Mouse (Mus musculus) neutrophil, adult 5-6 weeks (primary cell): Measurements from ENCODE around the gene Atp8a1. TPM values are rescaled to one million over a fixed set of nuclear protein-coding genes. Genes with fewer than 3 reads are reported as not detected.
"Not testable (repeated sequence)": the region's sequence is repeated elsewhere in the genome, so short reads cannot be mapped to it uniquely, and the experiment has no call there.

Source experiments
- ATAC-seq: fragments of 151-379, 151-347 bp; 2 replicates; pipeline ENCODE4 v1.8.0; 2017; ENCODE audit warnings: mild to moderate bottlenecking, moderate TSS enrichment; ENCODE audit not compliant: insufficient number of reproducible peaks, poor library complexity, low FRiP score, severe bottlenecking; ENCODE audit errors: extremely low read depth
- total RNA-seq: library from RNA; stranded (forward); fragments of 200-1000 nt; gene quantifications from 2 replicates; pipeline ENCODE4 v1.2.3, GENCODE M21; 2017

Atp8a1 gene
- total RNA-seq, 1 experiment from 2014 or later: 86.7 TPM

DNA sequence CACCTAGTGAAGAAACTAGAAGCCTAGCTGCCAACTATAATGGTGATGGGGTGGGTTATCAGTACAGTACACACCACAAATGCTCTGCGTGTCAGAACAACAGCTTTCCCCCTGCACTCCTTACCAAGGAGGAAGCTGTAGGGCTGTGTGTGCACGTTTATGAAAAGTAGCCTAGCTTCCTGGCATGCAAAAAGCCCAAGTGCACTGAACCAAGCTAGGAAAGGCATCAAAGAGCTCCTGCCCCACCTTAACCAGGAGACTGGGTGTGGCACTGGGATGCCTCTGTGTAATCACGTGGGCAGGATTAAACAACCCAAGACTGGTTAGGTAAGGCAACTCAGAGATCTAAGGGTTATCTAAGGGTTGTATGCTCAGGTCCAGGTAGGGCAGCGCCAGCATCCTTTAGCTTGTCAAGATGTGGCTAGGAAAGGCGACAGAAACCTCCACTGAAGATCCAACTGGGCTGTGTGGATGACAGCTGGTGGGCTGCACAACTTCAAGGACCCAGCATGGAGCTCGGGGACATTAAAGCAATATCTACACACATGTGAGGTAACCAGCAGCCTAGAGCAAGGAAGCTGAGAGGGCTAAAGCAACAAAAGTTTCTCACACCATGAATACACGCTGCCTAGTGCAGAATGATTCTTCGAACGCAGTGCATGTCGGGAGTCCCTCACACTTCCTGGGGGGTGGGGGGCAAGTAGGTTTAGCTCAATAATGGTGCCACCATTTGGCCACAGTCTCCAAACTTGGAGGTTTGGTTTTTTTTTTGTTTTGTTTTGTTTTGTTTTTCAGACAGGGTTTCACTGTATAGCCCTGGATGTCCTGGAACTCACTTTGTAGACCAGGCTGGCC is 15.7 kb downstream of the Atp8a1 start:
- peak; percentile 66 for ATAC-seq

DNA sequence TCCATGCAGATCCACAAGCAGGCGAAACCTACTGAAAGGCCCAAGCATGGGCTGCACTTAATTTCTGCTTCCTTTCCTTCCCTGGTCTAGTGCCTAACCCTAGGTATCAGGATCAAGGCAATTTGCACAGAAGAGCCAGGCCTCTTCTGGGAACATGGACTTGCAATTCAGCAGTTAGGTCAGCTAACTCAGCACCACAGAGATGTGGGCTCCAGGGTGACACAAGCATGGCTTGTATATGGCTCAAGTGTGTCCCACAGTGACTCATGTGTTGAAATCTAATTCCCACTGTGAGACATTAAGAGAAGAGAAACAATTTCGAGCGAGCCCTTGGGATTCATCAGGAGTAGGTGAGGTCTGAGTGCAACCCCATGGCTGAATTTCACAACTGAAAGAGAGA is 18.9 kb downstream of the Atp8a1 start:
- no peak for ATAC-seq

DNA sequence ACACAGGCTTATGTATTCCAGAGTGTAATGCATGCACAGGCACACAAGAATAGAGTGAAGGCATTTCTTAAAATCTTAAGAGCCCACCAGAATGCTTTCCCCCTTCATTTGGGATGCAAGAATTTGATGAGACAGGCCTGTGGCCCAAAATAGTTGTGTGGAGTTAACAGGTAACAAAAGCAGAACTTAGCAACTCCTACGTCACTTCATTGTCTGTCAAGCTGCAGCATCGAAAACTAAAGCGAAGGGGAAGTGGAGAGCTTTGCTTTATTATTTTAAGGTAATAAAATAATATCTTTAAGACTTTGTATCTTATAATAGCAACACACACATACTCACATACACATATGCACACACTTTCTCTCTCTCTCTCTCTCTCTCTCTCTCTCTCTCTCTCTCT is 20.3 kb downstream of the Atp8a1 start:
- peak; percentile 62 for ATAC-seq

DNA sequence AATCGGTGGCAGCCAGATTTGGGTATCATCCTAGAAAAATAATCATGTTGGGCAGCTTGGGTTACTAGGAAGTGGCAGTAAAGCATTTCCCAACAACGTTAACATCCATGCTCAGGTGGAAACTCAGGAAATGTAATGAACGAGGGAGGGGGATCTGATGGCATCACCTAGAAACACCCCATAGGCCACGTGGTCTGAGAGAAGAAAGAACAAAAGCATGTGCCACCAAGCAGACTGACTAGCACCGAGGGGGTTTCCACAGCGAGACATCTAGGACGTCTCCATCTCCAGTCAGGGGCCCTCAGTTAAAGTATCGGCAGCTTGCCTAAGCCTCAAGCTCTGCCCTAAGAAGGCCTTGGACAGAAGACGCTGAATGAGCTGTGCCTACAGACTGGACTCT is 21.0 kb downstream of the Atp8a1 start:
- ATAC-seq: no peak

DNA sequence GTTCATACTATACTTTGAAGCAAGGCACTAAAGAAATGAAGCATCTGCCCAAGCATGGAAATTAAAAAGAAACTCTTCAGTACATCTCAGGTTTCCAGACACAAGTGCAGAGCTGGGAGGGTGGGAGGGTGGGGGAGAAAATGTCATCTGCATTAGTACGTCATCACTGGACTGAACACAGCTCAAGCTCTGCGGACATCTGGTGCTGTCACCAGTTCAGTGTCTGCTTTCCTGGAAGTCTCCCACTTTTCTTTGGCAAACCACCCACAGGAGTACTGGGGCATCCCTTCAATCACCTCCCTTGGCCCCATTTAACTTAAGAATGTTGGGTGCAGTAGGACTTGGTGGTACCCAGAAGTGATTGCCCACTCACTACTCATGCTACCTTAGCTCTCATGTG is 22.6 kb downstream of the Atp8a1 start:
- no peak for ATAC-seq

DNA sequence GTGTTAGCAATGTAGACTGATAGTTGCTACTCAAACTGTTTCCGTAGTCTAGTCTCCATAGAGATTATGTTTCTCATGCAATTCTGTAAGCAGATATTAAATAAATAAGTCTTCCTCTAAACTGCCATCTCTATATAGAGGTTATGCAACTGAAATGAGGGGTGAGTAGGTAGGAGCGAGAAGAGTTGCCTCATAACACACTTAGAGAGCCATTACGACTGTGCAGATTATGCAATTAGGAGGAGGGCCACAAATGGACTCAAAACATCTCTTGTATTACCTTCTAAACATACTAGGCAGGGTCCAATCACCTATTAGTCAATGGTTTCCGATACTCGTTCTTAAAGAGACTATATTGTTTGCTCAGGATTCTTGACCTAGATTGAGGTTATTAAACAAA is 23.5 kb downstream of the Atp8a1 start:
- peak; percentile 34; the same call in 1 of the 2 replicates for ATAC-seq

DNA sequence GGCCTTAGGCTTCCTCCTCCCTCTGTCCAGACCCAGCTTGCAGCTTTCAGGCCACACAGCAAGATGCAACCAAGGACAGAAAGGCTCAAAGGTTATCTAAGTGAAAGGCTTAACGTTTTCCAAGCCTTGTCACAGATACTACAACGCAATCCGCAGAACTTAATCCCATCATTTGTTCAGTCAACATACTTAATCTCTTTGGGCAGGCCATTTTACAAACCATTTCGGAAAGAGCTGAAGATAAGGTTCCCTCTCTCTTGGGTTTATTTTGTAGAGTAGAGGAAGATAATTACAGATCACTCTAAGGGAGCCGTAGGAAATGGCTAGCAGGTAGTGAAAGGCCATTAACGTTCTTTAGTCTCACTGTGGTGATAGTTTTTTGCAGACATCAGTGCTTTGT is 24.6 kb downstream of the Atp8a1 start:
- ATAC-seq: no peak

DNA sequence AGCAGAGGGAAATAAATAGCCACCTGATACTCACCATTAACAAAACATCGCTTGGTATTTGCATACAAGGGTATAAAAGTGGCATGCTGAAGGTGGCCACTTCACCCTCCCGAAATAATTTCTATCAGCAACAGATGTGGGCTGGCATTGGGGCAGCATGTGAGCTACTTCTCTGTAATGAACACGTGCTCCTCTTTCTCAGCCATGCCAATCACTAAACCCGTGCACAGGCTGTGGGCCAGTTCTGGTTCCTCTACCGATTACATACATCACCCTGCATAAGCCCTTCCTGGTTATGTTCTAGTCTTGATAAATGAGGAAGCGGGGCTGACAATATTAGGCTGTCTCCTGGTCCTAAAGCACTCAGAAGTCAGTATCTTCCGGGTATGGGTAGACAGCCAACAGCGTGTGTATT is 25.2 kb downstream of the Atp8a1 start:
- ATAC-seq: peak; percentile 83

DNA sequence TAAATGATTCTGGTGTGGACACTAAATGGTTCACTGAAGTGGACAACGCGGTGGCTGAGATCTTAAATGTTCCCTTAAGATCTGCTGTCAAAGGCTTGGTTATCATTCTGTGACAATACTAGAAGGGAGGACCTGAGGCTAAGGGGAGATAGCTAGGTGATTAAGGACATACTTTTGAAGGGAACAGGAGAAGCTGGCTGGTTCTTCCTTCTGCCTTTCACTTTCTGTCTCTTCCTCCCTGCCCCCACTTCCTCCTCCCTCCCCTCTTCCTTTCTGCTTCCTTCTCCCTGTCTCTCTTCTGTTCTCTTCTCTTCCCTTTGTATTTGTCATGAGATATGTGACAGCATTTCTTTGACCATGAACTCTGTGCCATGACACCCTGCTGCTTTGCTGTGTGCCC is 26.0 kb downstream of the Atp8a1 start:
- ATAC-seq: no peak

DNA sequence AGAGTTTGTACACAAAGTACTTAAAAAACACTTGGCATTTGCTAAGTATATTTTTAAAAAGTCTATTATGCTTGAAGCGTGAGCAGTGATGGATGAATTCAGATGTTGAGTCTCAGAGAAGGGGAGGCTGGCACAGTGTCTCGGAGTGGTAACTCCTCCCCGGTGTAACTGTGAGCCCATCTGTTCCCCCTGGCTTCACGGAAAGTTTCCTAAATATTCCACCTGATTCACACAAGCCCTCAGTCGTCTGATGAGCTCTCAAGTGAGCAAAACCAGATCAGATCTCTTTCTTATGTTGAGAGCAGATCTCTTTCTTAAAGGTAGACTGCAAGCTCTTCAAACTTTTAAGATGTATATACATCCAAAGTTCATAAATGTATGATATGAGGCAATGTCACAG is 27.8 kb downstream of the Atp8a1 start:
- ATAC-seq: no peak

DNA sequence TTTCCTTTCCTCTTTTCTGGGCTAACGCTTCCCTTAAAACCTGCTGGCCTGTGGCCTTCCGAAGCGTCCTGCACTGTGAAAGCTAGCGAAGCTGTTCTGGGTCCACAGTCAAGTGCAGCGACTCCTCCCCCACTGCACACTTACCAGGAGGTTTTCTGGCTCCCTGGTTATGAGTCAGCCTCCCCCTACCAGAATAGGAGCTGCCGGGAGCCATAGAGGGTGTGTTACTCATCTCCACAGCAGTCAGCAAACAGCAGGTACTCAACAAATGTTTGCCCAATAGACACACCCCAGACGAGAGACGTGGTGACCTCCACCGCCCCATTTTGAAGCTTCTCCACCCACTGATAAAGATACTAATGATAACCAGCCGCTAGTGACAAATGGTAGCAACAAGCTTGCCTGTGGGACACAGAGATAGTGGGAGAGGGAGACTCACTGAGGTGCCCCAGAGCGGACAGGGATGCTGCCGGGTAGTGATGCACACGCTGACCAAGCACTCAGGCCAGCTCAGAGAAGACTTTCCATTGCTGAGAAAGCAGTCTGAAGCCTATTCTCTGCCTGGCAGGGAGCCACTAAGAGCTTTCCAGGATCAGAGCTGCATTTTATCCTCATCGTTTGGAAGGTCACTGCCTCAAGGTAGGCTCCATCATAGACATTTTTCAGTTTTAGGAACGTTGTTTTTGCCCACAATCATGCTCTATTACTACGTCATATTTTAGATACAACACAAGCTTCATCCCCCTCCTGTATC is 31.5 kb downstream of the Atp8a1 start:
- peak; percentile 67 for ATAC-seq

DNA sequence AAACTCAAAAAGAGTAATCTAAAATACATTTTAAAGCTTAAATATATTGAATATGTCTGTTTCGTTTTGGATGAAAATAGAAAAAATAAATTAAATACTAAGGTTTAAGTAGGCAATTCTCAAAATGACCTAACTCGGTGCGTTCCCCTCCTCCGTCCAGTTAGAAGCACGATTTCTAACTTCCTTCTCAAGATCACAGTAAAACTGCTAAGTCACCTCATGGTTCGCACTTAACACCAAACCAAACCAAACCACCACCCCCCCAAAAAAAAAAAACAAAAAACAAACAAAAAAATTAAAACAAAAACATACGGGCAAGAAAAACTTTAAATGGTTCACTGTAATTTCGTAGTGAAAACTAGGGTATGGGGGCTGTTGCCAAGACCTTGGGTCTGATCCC is 32.2 kb downstream of the Atp8a1 start:
- ATAC-seq: not testable (repeated sequence)

DNA sequence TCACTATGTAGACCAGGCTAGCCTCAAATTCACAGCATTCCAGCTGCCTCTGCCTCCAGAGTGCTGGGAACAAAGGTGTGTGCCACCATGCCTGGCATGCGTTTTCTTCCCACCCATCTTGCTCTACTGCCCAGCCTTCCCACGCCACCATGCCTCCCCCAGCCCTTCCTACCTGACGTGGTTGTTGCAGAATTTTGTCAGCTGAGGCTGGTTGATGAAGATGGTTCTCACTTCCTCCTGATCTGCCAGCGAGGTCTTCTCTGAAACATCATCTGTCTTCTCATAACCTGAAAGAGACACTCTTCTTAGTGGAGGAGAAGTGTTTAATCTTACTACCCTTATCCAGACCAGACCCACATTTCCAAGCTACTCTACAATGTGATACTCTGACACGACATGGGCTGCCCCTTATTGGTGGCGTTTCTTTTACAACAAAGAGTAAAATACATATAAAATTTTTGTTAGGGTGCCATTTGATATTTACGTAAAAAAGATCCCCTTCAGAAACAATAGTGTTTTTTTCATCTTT is 32.7 kb downstream of the Atp8a1 start:
- ATAC-seq: no peak

DNA sequence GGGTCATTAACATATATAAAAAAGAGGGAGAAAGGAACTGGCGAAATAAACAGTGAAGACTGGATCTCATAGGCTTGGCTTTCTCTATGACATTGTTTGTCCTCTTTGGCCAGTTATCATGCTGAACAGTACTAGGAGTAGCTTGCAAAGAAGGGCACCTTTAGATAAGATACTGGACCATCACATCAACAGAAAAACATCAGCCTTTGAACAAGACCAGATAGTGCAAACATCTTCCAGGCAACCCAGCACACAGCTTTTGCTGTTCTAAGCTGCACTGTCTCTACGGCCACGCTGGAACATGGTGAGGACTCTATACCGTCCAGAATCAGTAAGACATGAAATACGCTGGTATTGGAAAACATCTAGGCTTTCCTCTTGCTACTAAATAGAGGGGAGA is 33.9 kb downstream of the Atp8a1 start:
- no peak for ATAC-seq

DNA sequence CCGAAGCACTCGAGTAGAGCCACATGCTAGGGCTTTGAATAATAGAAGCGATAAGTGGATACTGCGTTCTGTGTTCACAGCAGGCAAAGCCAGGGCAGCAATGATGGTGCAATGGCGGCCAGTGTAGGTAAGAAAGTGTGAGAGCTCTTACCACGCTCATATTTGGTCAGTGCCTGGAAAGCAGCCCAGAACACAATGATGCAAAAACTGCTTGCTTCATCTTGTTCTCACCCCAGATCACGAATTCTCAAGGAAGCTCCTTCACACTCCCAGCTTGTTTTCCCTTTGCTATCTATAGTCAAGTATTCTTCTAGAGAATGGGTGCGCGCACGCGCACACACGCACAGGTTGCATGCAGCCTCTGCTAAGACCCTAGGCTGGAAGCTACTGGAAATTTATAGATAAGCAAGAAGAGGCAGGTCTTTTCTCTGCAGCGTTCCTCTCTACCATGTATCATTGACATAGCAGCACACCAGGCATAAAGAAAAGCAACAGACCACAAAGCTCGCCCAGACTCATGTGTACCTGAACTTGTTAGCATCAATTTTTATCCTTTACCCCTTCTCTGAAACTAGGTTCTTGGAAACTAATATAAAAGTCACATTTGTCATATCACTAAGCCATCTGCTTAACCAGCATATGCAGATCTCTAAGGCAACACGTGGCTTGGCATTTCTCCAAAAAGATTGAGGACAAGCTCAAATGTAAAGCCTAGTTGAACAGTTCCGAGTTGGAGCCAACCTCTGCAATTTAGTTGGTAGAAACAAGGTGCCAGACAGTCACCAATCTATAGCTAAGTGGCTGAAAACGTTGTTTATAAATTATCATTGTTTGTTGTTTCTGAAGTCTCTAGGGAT is 44.8 kb downstream of the Atp8a1 start:
- no peak for ATAC-seq

DNA sequence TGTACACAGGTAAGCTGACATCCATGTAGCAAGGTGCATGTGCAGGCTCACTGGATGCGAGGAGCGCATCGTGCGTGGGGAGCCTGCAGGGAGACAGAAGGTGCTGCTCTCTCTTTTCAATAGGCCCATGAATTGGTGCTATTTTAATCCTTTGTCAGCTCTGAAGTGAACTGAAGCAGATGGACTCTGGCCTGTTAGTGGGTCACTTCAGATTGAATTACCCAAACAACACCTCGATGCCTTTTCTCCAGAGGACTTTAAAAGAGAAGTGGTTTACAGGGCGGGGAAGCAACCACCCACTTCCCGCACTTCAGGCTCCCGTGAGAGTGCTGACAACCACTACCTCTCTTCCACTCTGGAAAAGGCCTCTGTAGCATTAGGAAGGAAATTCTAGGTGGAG is 46.4 kb downstream of the Atp8a1 start:
- ATAC-seq: no peak

DNA sequence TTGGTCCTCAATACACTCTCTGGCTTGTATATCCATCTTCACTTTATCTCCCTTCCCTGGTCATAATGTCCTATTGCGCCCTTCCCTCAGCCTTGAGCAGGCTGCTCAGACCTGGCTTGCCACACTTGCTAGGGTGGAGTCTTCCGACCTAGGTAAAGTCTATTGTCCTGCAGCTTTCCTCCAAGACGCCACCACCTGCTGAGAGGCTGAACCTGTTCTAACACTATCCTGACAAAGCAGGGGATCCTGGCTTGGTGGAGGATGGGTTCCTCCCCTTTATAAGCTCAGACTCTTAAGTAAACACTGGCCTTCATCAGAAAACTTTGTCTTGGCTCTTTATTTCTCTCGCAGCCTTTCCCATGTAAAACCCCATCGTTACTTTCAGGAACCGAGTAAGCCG is 47.4 kb downstream of the Atp8a1 start:
- ATAC-seq: no peak

DNA sequence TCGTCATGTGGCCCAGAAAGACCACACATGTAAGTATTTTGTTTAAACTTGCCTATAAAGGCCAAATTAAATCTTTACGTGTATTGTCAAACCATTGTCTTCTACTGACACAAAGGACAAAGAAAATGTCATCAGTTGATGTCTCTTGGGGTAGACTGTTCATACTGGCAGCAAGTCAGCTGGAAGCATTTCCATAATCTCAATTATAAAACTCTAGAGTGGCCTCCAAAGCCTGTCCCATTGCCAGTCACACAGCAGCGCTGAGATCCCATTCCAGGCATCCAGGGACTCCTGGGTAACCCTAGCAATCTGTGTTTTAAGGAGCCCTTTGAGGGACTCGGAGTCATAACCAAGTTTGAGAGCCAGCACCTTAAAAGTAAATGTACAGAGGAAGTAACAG is 48.9 kb downstream of the Atp8a1 start:
- no peak for ATAC-seq
